Mouse (Mus musculus) stomach, embryonic 14.5 days (tissue): ENCODE data around the gene Ube2g2. TPM values are rescaled to one million over a fixed set of nuclear protein-coding genes. Genes with fewer than 3 reads are reported as not detected.

ENCODE experiments used
- ATAC-seq: fragments of 200-750 bp; cut with Nextera tagmentation; 2 replicates; pipeline ENCODE4 v1.8.0; 2017; ENCODE audit warnings: low read depth, moderate TSS enrichment; ENCODE audit not compliant: insufficient number of reproducible peaks, insufficient read depth, low FRiP score
- H3K27ac ChIP-seq: fragments of 300-500 bp; sonication (generic); 2 replicates; pipeline ENCODE4 v1.5.1; 2014; ENCODE audit warnings: mild to moderate bottlenecking, low read length, moderate library complexity, mixed read lengths
- H3K27me3 ChIP-seq: fragments of 300-500 bp; sonication (generic); 2 replicates; pipeline ENCODE4 v1.6.1; 2014; ENCODE audit warnings: low read length, control low read depth, mixed read lengths; ENCODE audit not compliant: control insufficient read depth, insufficient read depth
- H3K36me3 ChIP-seq: fragments of 300-500 bp; sonication (generic); 2 replicates; pipeline ENCODE4 v1.6.1; 2014; ENCODE audit warnings: mild to moderate bottlenecking, control low read depth, low read length, moderate library complexity, mixed read lengths; ENCODE audit not compliant: control insufficient read depth, insufficient read depth
- H3K4me1 ChIP-seq: fragments of 300-500 bp; sonication (generic); 2 replicates; pipeline ENCODE4 v1.6.1; 2014; ENCODE audit warnings: low read length, control low read depth, mixed read lengths; ENCODE audit not compliant: control insufficient read depth, insufficient read depth
- H3K4me2 ChIP-seq: fragments of 300-500 bp; sonication (generic); replicated peaks from 2 replicates; pipeline ENCODE4 v1.6.1; 2014; ENCODE audit warnings: low read depth, low read length, control low read depth
- H3K4me3 ChIP-seq: fragments of 300-500 bp; sonication (generic); 2 replicates; pipeline ENCODE4 v1.5.1; 2014; ENCODE audit warnings: low read depth, low read length, control low read depth
- H3K9ac ChIP-seq: fragments of 300-500 bp; sonication (generic); replicated peaks from 2 replicates; pipeline ENCODE4 v1.6.1; 2014; ENCODE audit warnings: low read depth, mild to moderate bottlenecking, control low read depth, low read length, moderate library complexity, mixed read lengths
- H3K9me3 ChIP-seq: fragments of 300-500 bp; sonication (generic); 2 replicates; pipeline ENCODE4 v1.6.1; 2016; ENCODE audit warnings: low read depth, low read length, control low read depth; ENCODE audit not compliant: control insufficient read depth
- WGBS: fragments of 180-500 bp; shearing (Covaris S2); extraction: QIAGEN DNeasy Blood & Tissue Kit; methylation state at CpG from one replicate; pipeline ENCODE4 v1.1.7; 2014; 5-methylcytosine and 5-hydroxymethylcytosine counted together
- polyA plus RNA-seq: library from polyadenylated mRNA; unstranded; fragments of >200 nt; fragmentation: Nextera tagmentation; extraction: Ambion mirVana; gene quantifications from 2 replicates; pipeline ENCODE4 v1.2.1, GENCODE M21; 2014

Ube2g2 gene
- polyA plus RNA-seq, 1 experiment from 2014 or later, result 44.3 TPM

DNA sequence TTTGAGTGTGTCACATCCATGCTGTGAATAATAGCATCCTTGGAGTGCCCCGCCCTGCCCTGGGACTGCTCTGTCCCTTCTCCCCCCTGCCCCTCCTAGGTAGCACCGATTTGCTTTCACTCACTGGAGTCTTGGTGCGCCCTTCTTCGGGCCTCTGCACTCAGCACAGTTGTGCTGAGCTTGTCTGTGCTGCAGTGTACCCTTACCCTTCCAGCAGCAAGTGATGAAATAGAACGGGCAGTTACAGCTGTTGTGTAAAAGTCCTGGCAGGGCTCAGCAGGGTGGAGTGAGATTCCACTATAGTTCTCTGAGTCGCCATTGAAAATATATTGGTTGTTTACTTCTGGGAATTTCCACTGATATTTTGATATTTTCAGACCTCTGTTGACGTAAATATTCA, 4.0 kb downstream of the Ube2g2 start:
- no peak overlapping the region for H3K4me3 ChIP-seq
- no peak for ATAC-seq
- H3K27me3 ChIP-seq, result no peaks in the 10 kb centered on the region
- no peak overlapping the region for H3K27ac ChIP-seq
- no peak overlapping the region for H3K9ac ChIP-seq
- H3K4me2 ChIP-seq, result no peak overlapping the region
- H3K9me3 ChIP-seq, result no peaks in the 10 kb centered on the region
- peaks cover 27% of the 10 kb centered on the region for H3K4me1 ChIP-seq
- 77% methylated on average over 7 of the region's 7 CpGs for WGBS
- H3K36me3 ChIP-seq, result peaks cover 4% of the 10 kb centered on the region; the same call in 1 of the 2 replicates

DNA sequence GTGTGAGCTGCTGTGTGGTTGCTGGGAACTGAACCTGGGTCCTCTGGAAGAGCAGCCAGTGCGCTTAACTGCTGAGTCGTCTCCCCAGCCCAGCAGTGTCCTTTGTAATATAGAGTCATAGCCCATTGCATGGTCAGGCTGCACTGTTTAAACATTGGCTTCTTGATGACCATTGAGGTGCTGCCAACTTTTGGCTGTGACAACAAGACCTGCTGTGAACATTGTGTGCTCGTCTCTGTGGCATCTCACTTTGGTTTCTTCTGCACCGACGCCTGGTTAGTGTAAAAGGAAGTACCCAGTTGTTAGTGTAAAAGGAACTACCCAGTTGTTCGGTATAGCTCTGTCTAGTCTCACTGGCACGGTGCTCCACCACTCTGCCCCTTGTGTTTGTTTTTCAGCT, 4.5 kb downstream of the Ube2g2 start:
- WGBS, result 73% methylated on average over 7 of the region's 7 CpGs
- Histone ChIP-seq H3K9me3 (no peaks in the 10 kb centered on the region), H3K9ac (no peak overlapping the region), H3K4me3 (no peak overlapping the region), H3K4me1 (peaks cover 27% of the 10 kb centered on the region), H3K4me2 (no peak overlapping the region), H3K27ac (no peak overlapping the region), H3K36me3 (peaks cover 8% of the 10 kb centered on the region; the same call in 1 of the 2 replicates), H3K27me3 (no peaks in the 10 kb centered on the region)
- ATAC-seq, result no peak

DNA sequence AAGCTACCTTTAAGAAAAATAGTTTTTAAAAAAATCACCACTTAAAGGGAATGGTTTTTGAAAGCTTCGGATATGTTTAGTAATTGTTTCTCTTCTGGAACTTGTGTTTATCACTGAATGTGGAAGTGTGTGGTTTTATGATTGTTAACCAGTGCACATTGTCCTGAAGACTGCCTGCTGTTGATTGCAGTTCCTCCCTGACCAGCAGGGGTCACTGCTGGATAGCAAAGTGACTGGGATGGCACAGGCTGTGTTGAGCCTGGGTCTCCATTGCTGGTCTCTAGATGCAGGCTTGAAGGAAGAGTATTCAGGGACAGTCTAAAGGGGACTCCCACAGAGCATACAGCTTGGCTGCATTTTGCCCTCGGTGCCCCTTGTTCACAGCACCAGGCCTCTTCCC, 5.4 kb downstream of the Ube2g2 start:
- no peak overlapping the region for H3K27ac ChIP-seq
- H3K9ac ChIP-seq, result no peak overlapping the region
- peaks cover 13% of the 10 kb centered on the region; the same call in 1 of the 2 replicates for H3K36me3 ChIP-seq
- H3K9me3 ChIP-seq, result no peaks in the 10 kb centered on the region
- no peak overlapping the region for H3K4me3 ChIP-seq
- peak; percentile 42 for ATAC-seq
- 44% methylated on average over 2 of the region's 2 CpGs for WGBS
- H3K4me1 ChIP-seq, result peaks cover 27% of the 10 kb centered on the region
- no peak overlapping the region for H3K4me2 ChIP-seq
- H3K27me3 ChIP-seq, result no peaks in the 10 kb centered on the region

DNA sequence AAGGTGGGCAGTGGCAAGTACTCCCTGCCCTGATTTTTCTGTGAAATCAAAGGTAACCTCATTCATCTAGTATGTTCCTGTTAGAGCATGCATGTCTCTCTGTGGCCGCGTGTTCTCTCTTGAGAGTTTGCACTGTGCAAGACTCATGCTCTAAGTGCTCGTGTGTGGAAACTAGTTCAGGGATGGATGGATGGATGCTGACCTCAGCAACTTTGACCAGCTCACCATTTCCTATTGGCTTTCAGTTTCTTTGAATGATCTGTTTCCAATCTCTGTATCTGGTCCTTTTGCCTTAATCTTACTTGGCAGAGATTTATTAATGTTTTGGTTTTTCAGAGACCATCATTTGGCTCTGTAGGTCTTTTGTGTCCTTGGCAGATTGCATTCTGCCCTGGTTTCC, 7.1 kb downstream of the Ube2g2 start:
- Histone ChIP-seq H3K9me3 (no peaks in the 10 kb centered on the region), H3K4me1 (peaks cover 16% of the 10 kb centered on the region), H3K36me3 (peaks cover 20% of the 10 kb centered on the region; the same call in 1 of the 2 replicates), H3K4me3 (no peak overlapping the region), H3K27me3 (no peaks in the 10 kb centered on the region), H3K27ac (no peak overlapping the region), H3K4me2 (no peak overlapping the region), H3K9ac (no peak overlapping the region)
- WGBS, result 76% methylated on average over 3 of the region's 3 CpGs
- ATAC-seq, result no peak

- WGBS, result 80% methylated on average over 1 of the region's 1 CpGs
- Histone ChIP-seq H3K27ac (no peak overlapping the region), H3K9me3 (no peaks in the 10 kb centered on the region), H3K4me1 (peaks cover 8% of the 10 kb centered on the region), H3K4me2 (no peak overlapping the region), H3K4me3 (no peak overlapping the region), H3K9ac (no peak overlapping the region), H3K36me3 (peaks cover 20% of the 10 kb centered on the region; the same call in 1 of the 2 replicates), H3K27me3 (no peaks in the 10 kb centered on the region)
- ATAC-seq, result no peak
Measured at GRCm38 (mm10) chr10:77629970-77630369, 7.9 kb downstream of the Ube2g2 start.

- ATAC-seq, result no peak
- Histone ChIP-seq H3K27me3 (no peaks in the 10 kb centered on the region), H3K4me3 (no peak overlapping the region), H3K27ac (no peak overlapping the region), H3K4me2 (no peak overlapping the region), H3K9me3 (no peaks in the 10 kb centered on the region), H3K4me1 (no peaks in the 10 kb centered on the region; the same call in 1 of the 2 replicates), H3K9ac (no peak overlapping the region), H3K36me3 (peaks cover 29% of the 10 kb centered on the region; the same call in 1 of the 2 replicates)
- 63% methylated on average over 6 of the region's 6 CpGs for WGBS
Measured at GRCm38 (mm10) chr10:77634016-77634415, 11.9 kb downstream of the Ube2g2 start.

DNA sequence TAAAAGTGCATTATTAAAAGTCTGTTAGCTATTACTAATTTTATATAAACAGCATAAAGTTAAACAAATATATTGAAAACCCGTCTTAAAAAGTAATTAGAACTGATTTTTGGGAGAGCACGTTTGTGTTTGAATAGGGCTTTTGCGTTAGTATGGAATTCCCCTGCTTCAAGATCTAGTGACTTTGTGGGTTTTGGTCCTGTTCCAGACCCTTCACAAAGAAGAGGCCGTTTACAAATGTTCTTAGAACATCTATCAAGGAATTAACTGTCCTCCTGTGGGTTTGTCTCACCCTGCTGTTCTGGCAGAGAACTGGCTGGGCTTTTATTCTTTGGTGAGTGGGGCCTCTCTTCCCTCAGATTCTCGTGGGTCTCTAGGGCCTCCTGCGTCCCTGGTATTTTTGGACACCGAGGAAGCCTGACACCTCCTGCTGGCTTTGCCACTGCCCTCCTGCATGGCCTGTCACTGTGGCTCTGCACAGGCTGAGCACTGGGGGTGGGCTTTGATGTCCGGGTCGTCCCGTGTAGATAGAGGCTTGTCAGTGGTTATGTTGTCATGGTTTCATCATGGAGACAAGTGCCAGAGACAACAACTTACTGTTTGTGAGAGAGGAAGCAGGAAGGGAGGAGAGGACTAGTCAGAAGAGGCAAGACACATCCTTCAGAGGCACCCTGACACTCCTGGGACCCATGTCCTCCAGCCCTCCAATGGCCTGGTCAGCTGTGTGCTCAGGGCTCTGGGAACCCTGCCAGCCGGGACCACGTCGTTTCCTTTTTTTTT, 12.6 kb downstream of the Ube2g2 start:
- no peaks in the 10 kb centered on the region for H3K4me1 ChIP-seq
- peaks cover 29% of the 10 kb centered on the region; the same call in 1 of the 2 replicates for H3K36me3 ChIP-seq
- 69% methylated on average over 13 of the region's 13 CpGs for WGBS
- no peak overlapping the region for H3K9ac ChIP-seq
- H3K4me2 ChIP-seq, result no peak overlapping the region
- no peak for ATAC-seq
- H3K4me3 ChIP-seq, result no peak overlapping the region
- no peak overlapping the region for H3K27ac ChIP-seq
- no peaks in the 10 kb centered on the region for H3K9me3 ChIP-seq
- H3K27me3 ChIP-seq, result no peaks in the 10 kb centered on the region

GRCm38 (mm10) chr10:77636234-77636922, 14.3 kb downstream of the Ube2g2 start:
- Histone ChIP-seq H3K4me3 (no peak overlapping the region), H3K4me1 (no peaks in the 10 kb centered on the region), H3K9me3 (no peaks in the 10 kb centered on the region), H3K4me2 (no peak overlapping the region), H3K27ac (no peak overlapping the region), H3K9ac (no peak overlapping the region), H3K27me3 (no peaks in the 10 kb centered on the region), H3K36me3 (peaks cover 35% of the 10 kb centered on the region)
- no peak for ATAC-seq
- WGBS, result 89% methylated on average over 7 of the region's 7 CpGs
